Mouse (Mus musculus) ES-E14 (cell line): ENCODE results near the gene Nkx2-5. TPM values are rescaled to one million over a fixed set of nuclear protein-coding genes. Genes with fewer than 3 reads are reported as not detected.

Source experiments
- DNase-seq: peaks from one replicate; pipeline ENCODE4 v3.0.0-alpha.2; 2013; ENCODE audit warnings: low read depth, low spot score
- H3K27ac ChIP-seq: 2 replicates; pipeline ENCODE4 v1.5.1; 2012; ENCODE audit warnings: low read depth, mild to moderate bottlenecking, low read length, moderate library complexity, mixed read lengths; ENCODE audit not compliant: poor library complexity, insufficient read depth, severe bottlenecking
- H3K36me3 ChIP-seq: 2 replicates; pipeline ENCODE4 v1.6.1; 2012; ENCODE audit warnings: mild to moderate bottlenecking, low read length, moderate library complexity, mixed read lengths; ENCODE audit not compliant: control insufficient read depth, poor library complexity, insufficient read depth, severe bottlenecking
- H3K4me1 ChIP-seq, 2 experiments: fragments of 150-350 bp in 1 of 2; sonication (generic) in 1 of 2; 2 replicates each; pipeline ENCODE4 v1.6.1; 2012; ENCODE audit warnings: low read length in 2 of 2, mild to moderate bottlenecking in 1 of 2, mixed read lengths in 1 of 2; ENCODE audit not compliant: control insufficient read depth in 2 of 2, insufficient read depth in 2 of 2, poor library complexity in 1 of 2
- H3K4me3 ChIP-seq, 2 experiments: fragments of 150-350 bp in 1 of 2; sonication (generic) in 1 of 2; 2 replicates each; pipeline ENCODE4 v1.5.1; 2012; ENCODE audit warnings: low read length in 2 of 2, low read depth in 1 of 2, mild to moderate bottlenecking in 1 of 2, mixed read lengths in 1 of 2; ENCODE audit not compliant: insufficient read depth in 1 of 2, poor library complexity in 1 of 2, severe bottlenecking in 1 of 2
- H3K9ac ChIP-seq: 2 replicates; pipeline ENCODE4 v1.6.1; 2012; ENCODE audit warnings: low read depth, mild to moderate bottlenecking, low read length, mixed read lengths; ENCODE audit not compliant: poor library complexity, insufficient read depth, severe bottlenecking
- H3K9me3 ChIP-seq: fragments of 150-350 bp; sonication (generic); 2 replicates; pipeline ENCODE4 v1.6.1; 2012; ENCODE audit warnings: low read depth, mild to moderate bottlenecking, low read length; ENCODE audit not compliant: control insufficient read depth, insufficient read depth
- CHD2 ChIP-seq: IDR thresholded peaks from 2 replicates; pipeline ENCODE4 v1.6.1; 2014; ENCODE audit warnings: mild to moderate bottlenecking, low read depth, low read length, inconsistent platforms
- HCFC1 ChIP-seq: IDR thresholded peaks from 2 replicates; pipeline ENCODE4 v1.6.1; 2012; ENCODE audit warnings: low read length, inconsistent platforms, borderline replicate concordance; ENCODE audit not compliant: insufficient read depth
- MAFK ChIP-seq: IDR thresholded peaks from 2 replicates; pipeline ENCODE4 v1.6.1; 2014; ENCODE audit warnings: mild to moderate bottlenecking, low read depth, low read length, inconsistent platforms; ENCODE audit not compliant: insufficient read depth
- ZC3H11A ChIP-seq: IDR thresholded peaks from 2 replicates; pipeline ENCODE4 v1.6.1; 2012; ENCODE audit warnings: low read depth, mild to moderate bottlenecking, inconsistent platforms, low read length, borderline replicate concordance
- ZNF384 ChIP-seq: IDR thresholded peaks from 2 replicates; pipeline ENCODE4 v1.6.1; 2012; ENCODE audit warnings: low read depth, low read length, inconsistent platforms
- in situ Hi-C, 2 experiments: fragments of 600-800 bp; cut with MboI; formaldehyde crosslinking; loops; one replicate each; pipeline ENCODE4 v1.15.1; 2025; ENCODE audit warnings: low sequenced_read_pairs in 2 of 2, inconsistent platforms in 1 of 2; ENCODE audit not compliant: unreplicated experiment in 2 of 2
- total RNA-seq: library from RNA; depleted of rRNA; stranded (reverse); fragments of 300-350 nt; gene quantifications from 2 replicates; pipeline ENCODE4 v1.2.3, GENCODE M21; 2012

The Nkx2-5 gene
- total RNA-seq, 1 experiment: 3.0 TPM

GRCm38 (mm10) chr17:26872870-26873269 lies 28.1 kb upstream of the Nkx2-5 start:
- Histone ChIP-seq H3K9me3 (no peaks in the 10 kb centered on the region), H3K27ac (no peak overlapping the region), H3K4me3 (no peak overlapping the region), H3K36me3 (no peaks in the 10 kb centered on the region), H3K4me1 (no peaks in the 10 kb centered on the region), H3K9ac (no peak overlapping the region)
- no peak for DNase-seq
- no peak for TF ChIP-seq MAFK
- no peak for TF ChIP-seq CHD2
- no peak for TF ChIP-seq ZC3H11A
- in situ Hi-C loops: no loop called here

GRCm38 (mm10) chr17:26868756-26869155 lies 23.9 kb upstream of the Nkx2-5 start:
- Histone ChIP-seq H3K4me1 (no peaks in the 10 kb centered on the region), H3K9ac (no peak overlapping the region), H3K36me3 (no peaks in the 10 kb centered on the region), H3K4me3 (no peak overlapping the region), H3K9me3 (no peaks in the 10 kb centered on the region), H3K27ac (no peak overlapping the region; the same call in 1 of the 2 replicates)
- in situ Hi-C loops: no loop called here
- TF ChIP-seq MAFK (no peak), ZNF384 (no peak), ZC3H11A (no peak), HCFC1 (no peak), CHD2 (no peak)
- DNase-seq: no peak

DNA sequence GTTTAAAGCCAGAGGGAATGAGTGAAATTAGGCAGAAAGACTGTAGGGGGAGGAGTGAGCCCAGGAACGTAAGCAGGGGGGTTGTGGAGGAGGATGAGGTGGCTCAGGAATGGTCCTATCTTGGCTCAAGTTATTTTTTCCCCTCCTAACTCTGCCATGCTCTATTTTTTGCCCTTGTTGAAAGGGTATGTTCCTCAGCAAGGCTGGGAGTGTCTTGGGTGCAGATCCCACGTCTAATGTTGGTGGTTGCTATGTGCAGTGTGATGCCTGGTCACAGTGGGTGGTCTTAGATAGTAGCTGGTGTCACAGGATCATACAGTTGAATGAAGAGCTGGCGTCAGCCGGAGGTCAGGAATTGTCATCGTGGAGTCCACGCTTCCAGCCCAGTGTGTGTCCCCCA lies 20.3 kb upstream of the Nkx2-5 start:
- TF ChIP-seq MAFK (no peak), HCFC1 (no peak), ZNF384 (no peak), CHD2 (no peak), ZC3H11A (no peak)
- DNase-seq: no peak
- Histone ChIP-seq H3K36me3 (no peaks in the 10 kb centered on the region), H3K4me1 (no peaks in the 10 kb centered on the region), H3K27ac (no peak overlapping the region), H3K9me3 (no peaks in the 10 kb centered on the region), H3K4me3 (no peak overlapping the region), H3K9ac (no peak overlapping the region)
- in situ Hi-C loops: no loop called here

- TF ChIP-seq HCFC1 (no peak), ZNF384 (no peak), CHD2 (no peak), ZC3H11A (no peak), MAFK (no peak)
- no peak overlapping the region for H3K9ac ChIP-seq
- in situ Hi-C loops: no loop called here
- no peaks in the 10 kb centered on the region for H3K9me3 ChIP-seq
- H3K36me3 ChIP-seq: no peaks in the 10 kb centered on the region
- H3K4me1 ChIP-seq: no peaks in the 10 kb centered on the region
- no peak overlapping the region for H3K27ac ChIP-seq
- DNase-seq: no peak
- H3K4me3 ChIP-seq: no peak overlapping the region
These were observed 19.5 kb upstream of the Nkx2-5 start for GRCm38 (mm10) chr17:26864343-26864742.

GRCm38 (mm10) chr17:26861793-26862192 lies 17.0 kb upstream of the Nkx2-5 start:
- Histone ChIP-seq H3K36me3 (no peaks in the 10 kb centered on the region), H3K4me1 (no peaks in the 10 kb centered on the region), H3K9ac (no peak overlapping the region), H3K27ac (no peak overlapping the region), H3K9me3 (no peaks in the 10 kb centered on the region), H3K4me3 (no peak overlapping the region)
- in situ Hi-C loops: no loop called here
- TF ChIP-seq ZNF384 (no peak), CHD2 (no peak), MAFK (no peak), ZC3H11A (no peak), HCFC1 (no peak)
- no peak for DNase-seq
